Mouse (Mus musculus) thymus, adult 2 months (tissue): ENCODE results near the gene Il1rn. TPM values are rescaled to one million over a fixed set of nuclear protein-coding genes. Genes with fewer than 3 reads are reported as not detected.

Source experiments
- DNase-seq: peaks from one replicate; pipeline ENCODE4 v3.0.0; 2021
- H3K27ac ChIP-seq: fragments of 200-500 bp; 2 replicates; pipeline ENCODE4 v1.5.1; 2012; ENCODE audit warnings: low read length, control low read depth; ENCODE audit not compliant: control insufficient read depth, insufficient read depth
- H3K27me3 ChIP-seq: fragments of 200-500 bp; 2 replicates; pipeline ENCODE4 v1.6.1; 2012; ENCODE audit warnings: mild to moderate bottlenecking, low read length, moderate library complexity, mixed read lengths; ENCODE audit not compliant: control insufficient read depth, insufficient read depth
- H3K36me3 ChIP-seq: fragments of 200-500 bp; 2 replicates; pipeline ENCODE4 v1.6.1; 2012; ENCODE audit warnings: mild to moderate bottlenecking, low read length, moderate library complexity; ENCODE audit not compliant: control insufficient read depth, insufficient read depth
- H3K4me1 ChIP-seq: fragments of 200-500 bp; replicated peaks from 2 replicates; pipeline ENCODE4 v1.6.1; 2012; ENCODE audit warnings: low read length; ENCODE audit not compliant: control insufficient read depth, insufficient read depth
- H3K4me3 ChIP-seq: fragments of 200-500 bp; 2 replicates; pipeline ENCODE4 v1.5.1; 2012; ENCODE audit warnings: mild to moderate bottlenecking, low read length, control low read depth, moderate library complexity; ENCODE audit not compliant: control insufficient read depth, insufficient read depth
- CTCF ChIP-seq: fragments of 200-500 bp; IDR thresholded peaks from 2 replicates; pipeline ENCODE4 v1.5.1; 2012; ENCODE audit warnings: mild to moderate bottlenecking, control low read depth, low read length, moderate library complexity, borderline replicate concordance; ENCODE audit not compliant: control insufficient read depth, poor library complexity, insufficient read depth; ENCODE audit errors: extremely low read depth
- POLR2A ChIP-seq: fragments of 200-500 bp; IDR thresholded peaks from 2 replicates; pipeline ENCODE4 v1.6.1; 2012; ENCODE audit warnings: mild to moderate bottlenecking, low read length, control low read depth, moderate library complexity; ENCODE audit not compliant: control insufficient read depth, poor library complexity, insufficient read depth; ENCODE audit errors: extremely low read depth
- WGBS: fragments of 180-500 bp; shearing (Covaris S2); methylation state at CpG from one replicate; pipeline ENCODE4 v1.1.7; 2018; 5-methylcytosine and 5-hydroxymethylcytosine counted together
- polyA plus RNA-seq: library from polyadenylated mRNA; depleted of rRNA; stranded (reverse); fragments of >200 nt; gene quantifications from 2 replicates; pipeline ENCODE4 v1.2.3, GENCODE M21; 2012; rRNA removed

Il1rn gene
- 8.2 and 9.6 TPM in 2 replicates for polyA plus RNA-seq

- 94% methylated on average over 2 of the region's 2 CpGs for WGBS
- no peak within 1 kb of the TSS for H3K27ac ChIP-seq
Measured at GRCm38 (mm10) chr2:24336545-24336944, at the start of gene Il1rn. TSS of gene Il1rn (plus strand) at chr2:24336853.

GRCm38 (mm10) chr2:24290896-24291295 lies 45.8 kb upstream of the Il1rn start, which contains the start of gene Il1f10:
TSS of gene Il1f10 (plus strand) at chr2:24291196.
- DNase-seq, result no peak
- no peak within 1 kb of the TSS for H3K4me3 ChIP-seq
- TF ChIP-seq POLR2A, result no peak
- no peak for TF ChIP-seq CTCF
- H3K36me3 ChIP-seq, result no peaks in the 10 kb centered on the region
- H3K4me1 ChIP-seq, result no peaks in the 10 kb centered on the region
- H3K27me3 ChIP-seq, result no peaks in the 10 kb centered on the region
- 86% methylated on average over 5 of the region's 5 CpGs for WGBS
- H3K27ac ChIP-seq, result no peak within 1 kb of the TSS

More at GRCm38 (mm10) chr2:24336545-24336944, at the start of gene Il1rn:
- H3K27me3 ChIP-seq, result no peaks in the 10 kb centered on the region
- 0 out of 2 replicates have a peak, but pooled peaks cover 2% of the 10 kb centered on the region for H3K4me1 ChIP-seq
- DNase-seq, result no peak
- TF ChIP-seq POLR2A (no peak), CTCF (no peak)
- H3K4me3 ChIP-seq, result no peak within 1 kb of the TSS
- H3K36me3 ChIP-seq, result no peaks in the 10 kb centered on the region

- H3K27me3 ChIP-seq, result no peaks in the 10 kb centered on the region
- no peaks in the 10 kb centered on the region for H3K36me3 ChIP-seq
- 9% methylated on average over 1 of the region's 1 CpGs for WGBS
- no peak overlapping the region for H3K27ac ChIP-seq
- H3K4me3 ChIP-seq, result no peak overlapping the region
- TF ChIP-seq CTCF, result no peak
- TF ChIP-seq POLR2A, result no peak
- no peaks in the 10 kb centered on the region for H3K4me1 ChIP-seq
- DNase-seq, result no peak
Measured at GRCm38 (mm10) chr2:24294616-24295015, 42.0 kb upstream of the Il1rn start.

- Histone ChIP-seq H3K27me3 (no peaks in the 10 kb centered on the region), H3K4me3 (no peak overlapping the region), H3K27ac (no peak overlapping the region), H3K4me1 (no peaks in the 10 kb centered on the region), H3K36me3 (no peaks in the 10 kb centered on the region)
- peak; percentile 42 for DNase-seq
- TF ChIP-seq CTCF (no peak), POLR2A (no peak)
- 7% methylated on average over 3 of the region's 3 CpGs for WGBS
Measured at GRCm38 (mm10) chr2:24296837-24297236, 39.8 kb upstream of the Il1rn start.

GRCm38 (mm10) chr2:24311302-24312001 lies 25.2 kb upstream of the Il1rn start:
- Histone ChIP-seq H3K4me3 (no peak overlapping the region), H3K27me3 (no peaks in the 10 kb centered on the region), H3K36me3 (no peaks in the 10 kb centered on the region), H3K4me1 (peaks cover 5% of the 10 kb centered on the region; the same call in 1 of the 2 replicates), H3K27ac (no peak overlapping the region)
- peak; percentile 5 for DNase-seq
- 39% methylated on average over 6 of the region's 6 CpGs for WGBS
- TF ChIP-seq POLR2A (no peak), CTCF (no peak)

GRCm38 (mm10) chr2:24316919-24317318 lies 19.7 kb upstream of the Il1rn start:
- H3K4me1 ChIP-seq, result 0 out of 2 replicates have a peak, but pooled peaks cover 1% of the 10 kb centered on the region
- no peak overlapping the region for H3K27ac ChIP-seq
- no peak overlapping the region for H3K4me3 ChIP-seq
- WGBS, result 88% methylated on average over 1 of the region's 1 CpGs
- H3K36me3 ChIP-seq, result no peaks in the 10 kb centered on the region
- H3K27me3 ChIP-seq, result no peaks in the 10 kb centered on the region
- no peak for DNase-seq
- no peak for TF ChIP-seq POLR2A
- no peak for TF ChIP-seq CTCF
